Mouse (Mus musculus): ENCODE data around the gene Stmn1. TPM values are rescaled to one million over a fixed set of nuclear protein-coding genes. Genes with fewer than 3 reads are reported as not detected.

The Stmn1 gene
- total RNA-seq (2021) = 1 to 10 TPM; 3.0 to 3.8 TPM
- long read RNA-seq, experiment 1, partial matches to known transcripts = 0 of 1 reads
- long read RNA-seq, experiment 1, other reads (novel, unspliced or antisense) = 0 of 1 reads
- long read RNA-seq, experiment 2, partial matches to known transcripts = 0 of 3 reads
- long read RNA-seq, experiment 2, other reads (novel, unspliced or antisense) = 0 of 3 reads

- intact Hi-C loops (cut with DNase I) = loop anchor here (2.0 kb wide), 1 partner anchor 71 kb away; the partner anchor contains the start of gene Pafah2
- peak within 1 kb of the TSS; percentile 78 for H3K27ac ChIP-seq
- no peak for TF ChIP-seq CTCF (IDR thresholded peaks at IDR 0.05)
Measured at GRCm38 (mm10) chr4:134468215-134468575, at the start of gene Stmn1. Gene Stmn1 (plus strand): TSS chr4:134468320.

GRCm38 (mm10) chr4:134421971-134422370 lies 46.1 kb upstream of the Stmn1 start:
- no peak for DNase-seq
- intact Hi-C loops (cut with DNase I) = no loop called here
- TF ChIP-seq CTCF (IDR thresholded peaks at IDR 0.05) = no peak
- Histone ChIP-seq H3K27ac (no peak overlapping the region), H3K4me3 (no peak overlapping the region)

More at GRCm38 (mm10) chr4:134468215-134468575, at the start of gene Stmn1:
- DNase-seq = peak; percentile 96
- H3K4me3 ChIP-seq = peak within 1 kb of the TSS; percentile 83

GRCm38 (mm10) chr4:134423949-134424348 lies 44.2 kb upstream of the Stmn1 start:
- no peak overlapping the region for H3K27ac ChIP-seq
- intact Hi-C loops (cut with DNase I) = no loop called here
- TF ChIP-seq CTCF (IDR thresholded peaks at IDR 0.05) = no peak
- DNase-seq = no peak
- no peak overlapping the region for H3K4me3 ChIP-seq

- intact Hi-C loops (cut with DNase I) = no loop called here
- no peak overlapping the region for H3K4me3 ChIP-seq
- TF ChIP-seq CTCF (IDR thresholded peaks at IDR 0.05) = no peak
- no peak overlapping the region for H3K27ac ChIP-seq
- DNase-seq = no peak
Measured at GRCm38 (mm10) chr4:134425088-134425487, 43.0 kb upstream of the Stmn1 start.

GRCm38 (mm10) chr4:134430381-134431004 lies 37.6 kb upstream of the Stmn1 start:
- Histone ChIP-seq H3K4me3 (peak overlapping the region; percentile 31), H3K27ac (no peak overlapping the region)
- no peak for TF ChIP-seq CTCF (IDR thresholded peaks at IDR 0.05)
- intact Hi-C loops (cut with DNase I) = no loop called here
- peak; percentile 28 for DNase-seq

GRCm38 (mm10) chr4:134432686-134433360 lies 35.3 kb upstream of the Stmn1 start:
- intact Hi-C loops (cut with DNase I) = no loop called here
- Histone ChIP-seq H3K27ac (no peak overlapping the region), H3K4me3 (no peak overlapping the region)
- no peak for DNase-seq
- no peak for TF ChIP-seq CTCF (IDR thresholded peaks at IDR 0.05)

- H3K27ac ChIP-seq = no peak overlapping the region
- no peak for DNase-seq
- intact Hi-C loops (cut with DNase I) = no loop called here
- TF ChIP-seq CTCF (IDR thresholded peaks at IDR 0.05) = no peak
- no peak overlapping the region for H3K4me3 ChIP-seq
Measured at GRCm38 (mm10) chr4:134436185-134436584, 31.9 kb upstream of the Stmn1 start.

- no peak for TF ChIP-seq CTCF (IDR thresholded peaks at IDR 0.05)
- Histone ChIP-seq H3K4me3 (no peak overlapping the region), H3K27ac (no peak overlapping the region)
- no peak for DNase-seq
- intact Hi-C loops (cut with DNase I) = no loop called here
Measured at GRCm38 (mm10) chr4:134436659-134437058, 31.5 kb upstream of the Stmn1 start.

GRCm38 (mm10) chr4:134439119-134439518 lies 29.0 kb upstream of the Stmn1 start:
- no peak overlapping the region for H3K4me3 ChIP-seq
- intact Hi-C loops (cut with DNase I) = no loop called here
- no peak for DNase-seq
- TF ChIP-seq CTCF (IDR thresholded peaks at IDR 0.05) = no peak
- H3K27ac ChIP-seq = no peak overlapping the region

- intact Hi-C loops (cut with DNase I) = no loop called here
- no peak for DNase-seq
- no peak overlapping the region for H3K27ac ChIP-seq
- no peak for TF ChIP-seq CTCF (IDR thresholded peaks at IDR 0.05)
- no peak overlapping the region for H3K4me3 ChIP-seq
Measured at GRCm38 (mm10) chr4:134439919-134440318, 28.2 kb upstream of the Stmn1 start.

- DNase-seq = no peak
- TF ChIP-seq CTCF (IDR thresholded peaks at IDR 0.05) = no peak
- Histone ChIP-seq H3K27ac (no peak overlapping the region), H3K4me3 (no peak overlapping the region)
- intact Hi-C loops (cut with DNase I) = no loop called here
Measured at GRCm38 (mm10) chr4:134442216-134442615, 25.9 kb upstream of the Stmn1 start.

GRCm38 (mm10) chr4:134443589-134443988 lies 24.5 kb upstream of the Stmn1 start:
- H3K27ac ChIP-seq = no peak overlapping the region
- no peak for DNase-seq
- no peak for TF ChIP-seq CTCF (IDR thresholded peaks at IDR 0.05)
- intact Hi-C loops (cut with DNase I) = no loop called here
- H3K4me3 ChIP-seq = no peak overlapping the region

GRCm38 (mm10) chr4:134444949-134445348 lies 23.2 kb upstream of the Stmn1 start:
- DNase-seq = no peak
- no peak overlapping the region for H3K27ac ChIP-seq
- H3K4me3 ChIP-seq = no peak overlapping the region
- TF ChIP-seq CTCF (IDR thresholded peaks at IDR 0.05) = no peak
- intact Hi-C loops (cut with DNase I) = no loop called here

Measured in gastrocnemius, adult 2 months (tissue).